Mouse (Mus musculus) liver, adult (tissue): Measurements from ENCODE around the gene Eno2.

Experiments
- GATA4 ChIP-seq: IDR thresholded peaks from 2 replicates; pipeline ENCODE4 v1.6.1; 2014; ENCODE audit warnings: mild to moderate bottlenecking, low read length; ENCODE audit not compliant: insufficient replicate concordance

Gene Eno2

GRCm38 (mm10) chr6:124807986-124808357 lies 38.5 kb upstream of the Eno2 start:
- TF ChIP-seq GATA4: no peak

GRCm38 (mm10) chr6:124807366-124807765 lies 37.9 kb upstream of the Eno2 start:
- TF ChIP-seq GATA4: no peak

- no peak for TF ChIP-seq GATA4
Measured at GRCm38 (mm10) chr6:124806446-124807140, 37.1 kb upstream of the Eno2 start.

GRCm38 (mm10) chr6:124805341-124806321 lies 36.2 kb upstream of the Eno2 start:
- TF ChIP-seq GATA4: no peak

- TF ChIP-seq GATA4: no peak
Measured at GRCm38 (mm10) chr6:124804341-124804740, 34.9 kb upstream of the Eno2 start.

- no peak for TF ChIP-seq GATA4
Measured at GRCm38 (mm10) chr6:124803061-124803460, 33.6 kb upstream of the Eno2 start.

- TF ChIP-seq GATA4: no peak
Measured at GRCm38 (mm10) chr6:124796200-124796599, 26.7 kb upstream of the Eno2 start.

- no peak for TF ChIP-seq GATA4
Measured at GRCm38 (mm10) chr6:124795781-124796180, 26.3 kb upstream of the Eno2 start.

GRCm38 (mm10) chr6:124791911-124792310 lies 22.4 kb upstream of the Eno2 start:
- TF ChIP-seq GATA4: no peak

- no peak for TF ChIP-seq GATA4
Measured at GRCm38 (mm10) chr6:124790121-124790520, 20.6 kb upstream of the Eno2 start.

GRCm38 (mm10) chr6:124789519-124789918 lies 20.0 kb upstream of the Eno2 start:
- TF ChIP-seq GATA4: no peak

GRCm38 (mm10) chr6:124787722-124788121 lies 18.2 kb upstream of the Eno2 start:
- TF ChIP-seq GATA4: no peak

GRCm38 (mm10) chr6:124786756-124787420 lies 17.4 kb upstream of the Eno2 start:
- TF ChIP-seq GATA4: no peak

- no peak for TF ChIP-seq GATA4
Measured at GRCm38 (mm10) chr6:124782436-124782835, 13.0 kb upstream of the Eno2 start.

GRCm38 (mm10) chr6:124780917-124781316 lies 11.4 kb upstream of the Eno2 start:
- TF ChIP-seq GATA4: no peak
